ENCODE assay signal across 8 mouse cellular contexts in genomic region chr2:154656710-154657485, GRCm38 (mm10). TPM values are rescaled to one million over a fixed set of nuclear protein-coding genes. Genes with fewer than 3 reads are reported as not detected.
DNase-seq lines count a peak whose midpoint lies in the region; ATAC-seq and TF ChIP-seq lines count a peak whose summit lies in the region.

No protein-coding gene starts in this region.

- H3K4me1 ChIP-seq in ES-E14 (ENCODE audit: control insufficient read depth in 2 of 2, insufficient read depth in 2 of 2, low read length in 2 of 2, poor library complexity in 1 of 2), result peaks cover 7 to 11% of the 10 kb centered on the region in 2 experiments; a peak in 3 of 4 replicates
- H3K4me1 ChIP-seq in forebrain, embryonic 15.5 days, result peaks cover 31% of the 10 kb centered on the region
- peaks cover 18% of the 10 kb centered on the region for H3K4me1 ChIP-seq in lung, adult 2 months (ENCODE audit: control insufficient read depth, insufficient read depth, low read length)

- H3K27me3 ChIP-seq in forebrain, embryonic 15.5 days, result no peaks in the 10 kb centered on the region

- intact Hi-C loops in heart, postnatal 25 days (cut with DNase I), result loop anchor here (1.0 kb wide), 2 partner anchors 232 to 236 kb away; no protein-coding TSS in a partner anchor

- peak overlapping the region; percentile 85 for H3K9ac ChIP-seq in ES-E14 (ENCODE audit: insufficient read depth, low read depth, low read length, poor library complexity, severe bottlenecking)
- H3K9ac ChIP-seq in forebrain, embryonic 15.5 days (replicated peaks), result peak overlapping the region; percentile 97

- H3K4me2 ChIP-seq in forebrain, embryonic 15.5 days (replicated peaks), result peak overlapping the region; percentile 79

- H3K9me3 ChIP-seq in ES-E14 (ENCODE audit: control insufficient read depth, insufficient read depth, low read depth, low read length), result no peaks in the 10 kb centered on the region
- no peaks in the 10 kb centered on the region for H3K9me3 ChIP-seq in forebrain, embryonic 15.5 days

- peaks cover 10% of the 10 kb centered on the region for H3K36me3 ChIP-seq in ES-E14 (ENCODE audit: control insufficient read depth, insufficient read depth, low read length, poor library complexity, severe bottlenecking)
- no peaks in the 10 kb centered on the region for H3K36me3 ChIP-seq in forebrain, embryonic 15.5 days

- WGBS in forebrain, embryonic 15.5 days, result under 1% methylated on average over 67 of the region's 67 CpGs
- under 1% methylated on average over 67 of the region's 67 CpGs for WGBS in lung, adult 2 months

- H3K27ac ChIP-seq in ES-E14 (ENCODE audit: insufficient read depth, low read depth, low read length, poor library complexity, severe bottlenecking), result 0 out of 2 replicates have a peak overlapping the region, but pooled peaks have one; percentile 7
- H3K27ac ChIP-seq in forebrain, embryonic 15.5 days (replicated peaks), result peak overlapping the region; percentile 74

- peak; percentile 94 for DNase-seq in ES-E14 (ENCODE audit: low read depth, low spot score)
- DNase-seq in cerebellum, adult 11-12 months, result peak; percentile 97
- peak; percentile 95 for DNase-seq in heart, postnatal 25 days (ENCODE audit: low spot score)
- peak; percentile 97 to 99 for DNase-seq in layer of hippocampus, adult 18-20 months (ENCODE audit: low spot score in 2 of 2)
- peak; percentile 95 for DNase-seq in lung, adult 2 months
- DNase-seq in thymus, adult 18-20 months, result peak; percentile 96 to 97

- in situ Hi-C loops in ES-E14 (cut with MboI; ENCODE audit: low sequenced_read_pairs in 2 of 2, unreplicated experiment in 2 of 2), result no loop called here

- no peak for TF ChIP-seq CTCF in lung, adult 2 months (IDR thresholded peaks at IDR 0.05; ENCODE audit: insufficient read depth, low read length)

- peak; percentile 33; the same call in 1 of the 2 replicates for TF ChIP-seq POLR2A in lung, adult 2 months (IDR thresholded peaks at IDR 0.05; ENCODE audit: borderline replicate concordance, extremely low read depth, low read depth, low read length)

- peak overlapping the region; percentile 84 to 96 for H3K4me3 ChIP-seq in ES-E14 (ENCODE audit: insufficient read depth in 1 of 2, low read depth in 1 of 2, low read length in 2 of 2, poor library complexity in 1 of 2, severe bottlenecking in 1 of 2)
- peak overlapping the region; percentile 98 for H3K4me3 ChIP-seq in forebrain, embryonic 15.5 days
- H3K4me3 ChIP-seq in lung, adult 2 months (replicated peaks; ENCODE audit: extremely low read depth, low read depth, low read length), result peak overlapping the region; percentile 85

- peak; percentile 100 for ATAC-seq in forebrain, embryonic 15.5 days (replicated peaks)
- ATAC-seq in neutrophil, adult 5-6 weeks (ENCODE audit: extremely low read depth, insufficient number of reproducible peaks, low FRiP score, poor library complexity, severe bottlenecking), result peak; percentile 91

TF ChIP-seq in ES-E14, 5 proteins besides CTCF, POLR2A, EP300 and RAD21:
- TF ChIP-seq CHD2 (IDR thresholded peaks at IDR 0.05; ENCODE audit: low read depth, low read length), result peak; percentile 96
- TF ChIP-seq MAFK (IDR thresholded peaks at IDR 0.05; ENCODE audit: insufficient read depth, low read depth, low read length), result no peak
- peak; percentile 100 for TF ChIP-seq HCFC1 (IDR thresholded peaks at IDR 0.05; ENCODE audit: borderline replicate concordance, insufficient read depth, low read length)
- no peak for TF ChIP-seq ZC3H11A (IDR thresholded peaks at IDR 0.05; ENCODE audit: borderline replicate concordance, low read depth, low read length)
- no peak for TF ChIP-seq ZNF384 (IDR thresholded peaks at IDR 0.05; ENCODE audit: low read depth, low read length)

RNA-seq across cellular contexts. Expression of gene Chmp4b, which starts 5.4 kb away (rescaled TPM):
- 60.4 and 94.3 TPM in 2 replicates for total RNA-seq in ES-E14 (2012; rRNA removed)
- 23.9 and 25.0 TPM in 2 replicates for polyA plus RNA-seq in forebrain, embryonic 15.5 days (2015; fragmentation: Nextera tagmentation; extraction: Ambion mirVana)
- 100 to 1,000 TPM; 112 TPM for total RNA-seq in heart, postnatal 25 days (2021)
- 100 to 1,000 TPM; 222 to 223 TPM for total RNA-seq in layer of hippocampus, adult 18-20 months (2021)
- polyA plus RNA-seq in lung, adult 2 months (2012; rRNA removed), result 83.4 and 103 TPM in 2 replicates
- total RNA-seq in neutrophil, adult 5-6 weeks (2017), result 151 and 159 TPM in 2 replicates

RNA-seq across cellular contexts. Expression of gene 4930519P11Rik, which starts 43.7 kb away (rescaled TPM):
- total RNA-seq in ES-E14 (2012; rRNA removed), result 0.67 TPM in 1 of 2 replicates, not detected in the other
- polyA plus RNA-seq in forebrain, embryonic 15.5 days (2015; fragmentation: Nextera tagmentation; extraction: Ambion mirVana), result 0.45 and 0.89 TPM in 2 replicates
- total RNA-seq in heart, postnatal 25 days (2021), result not detected
- not detected for total RNA-seq in layer of hippocampus, adult 18-20 months (2021)
- 0.53 and 1.4 TPM in 2 replicates for polyA plus RNA-seq in lung, adult 2 months (2012; rRNA removed)
- total RNA-seq in neutrophil, adult 5-6 weeks (2017), result 4.8 and 5.4 TPM in 2 replicates

RNA-seq across cellular contexts. Expression of gene Zfp341, which starts 43.8 kb away (rescaled TPM):
- 3.2 and 4.0 TPM in 2 replicates for total RNA-seq in ES-E14 (2012; rRNA removed)
- 2.7 and 3.6 TPM in 2 replicates for polyA plus RNA-seq in forebrain, embryonic 15.5 days (2015; fragmentation: Nextera tagmentation; extraction: Ambion mirVana)
- total RNA-seq in heart, postnatal 25 days (2021), result 1 to 10 TPM; 3.0 to 3.1 TPM
- 10 to 100 TPM in 1 of 2 experiments, 1 to 10 TPM in 1; 9.4 to 10.6 TPM for total RNA-seq in layer of hippocampus, adult 18-20 months (2021)
- polyA plus RNA-seq in lung, adult 2 months (2012; rRNA removed), result 5.8 and 6.8 TPM in 2 replicates
- total RNA-seq in neutrophil, adult 5-6 weeks (2017), result 3.3 and 4.3 TPM in 2 replicates

RNA-seq across cellular contexts. Expression of gene Pxmp4, which starts 53.4 kb away (rescaled TPM):
- total RNA-seq in ES-E14 (2012; rRNA removed), result 8.6 and 10.5 TPM in 2 replicates
- 13.4 and 14.1 TPM in 2 replicates for polyA plus RNA-seq in forebrain, embryonic 15.5 days (2015; fragmentation: Nextera tagmentation; extraction: Ambion mirVana)
- 10 to 100 TPM; 23.9 to 26.0 TPM for total RNA-seq in heart, postnatal 25 days (2021)
- 10 to 100 TPM in 1 of 2 experiments, 1 to 10 TPM in 1; 10.0 to 10.8 TPM for total RNA-seq in layer of hippocampus, adult 18-20 months (2021)
- polyA plus RNA-seq in lung, adult 2 months (2012; rRNA removed), result 40.8 and 41.3 TPM in 2 replicates
- 7.4 and 10.9 TPM in 2 replicates for total RNA-seq in neutrophil, adult 5-6 weeks (2017)

Comparison
In these comparisons a context has a peak if more than half of its experiments do, and no peak if none do; other contexts are left out.
1. Peak in every context shown above with its lines: DNase-seq, ATAC-seq, H3K4me3 ChIP-seq and H3K27ac ChIP-seq.